Mouse (Mus musculus) limb, embryonic 12.5 days (tissue): ENCODE results near the gene Ppp1r9b. TPM values are rescaled to one million over a fixed set of nuclear protein-coding genes. Genes with fewer than 3 reads are reported as not detected.
A peak's percentile ranks its signal among the peaks of the same experiment; 100 is the strongest.
"Not testable (repeated sequence)": the region's sequence is repeated elsewhere in the genome, so short reads cannot be mapped to it uniquely, and the experiment has no call there.

Experiments
- ATAC-seq: fragments of 200-750 bp; cut with Nextera tagmentation; 2 replicates; pipeline ENCODE4 v1.8.0; 2017; ENCODE audit warnings: low read depth, moderate TSS enrichment; ENCODE audit not compliant: insufficient number of reproducible peaks, insufficient read depth, low FRiP score, low TSS enrichment
- H3K27ac ChIP-seq: fragments of 300-500 bp; sonication (generic); 2 replicates; pipeline ENCODE4 v1.5.1; 2016; ENCODE audit warnings: mild to moderate bottlenecking, moderate library complexity
- H3K27me3 ChIP-seq: fragments of 300-500 bp; sonication (generic); 2 replicates; pipeline ENCODE4 v1.6.1; 2016; ENCODE audit warnings: mild to moderate bottlenecking, moderate library complexity
- H3K36me3 ChIP-seq: fragments of 300-500 bp; sonication (generic); 2 replicates; pipeline ENCODE4 v1.6.1; 2016; ENCODE audit warnings: mild to moderate bottlenecking, moderate library complexity
- H3K4me1 ChIP-seq: fragments of 300-500 bp; sonication (generic); replicated peaks from 2 replicates; pipeline ENCODE4 v1.6.1; 2016
- H3K4me2 ChIP-seq: fragments of 300-500 bp; sonication (generic); 2 replicates; pipeline ENCODE4 v1.6.1; 2016; ENCODE audit warnings: mild to moderate bottlenecking, moderate library complexity
- H3K4me3 ChIP-seq: fragments of 300-500 bp; sonication (generic); replicated peaks from 2 replicates; pipeline ENCODE4 v1.5.1; 2016; ENCODE audit warnings: mild to moderate bottlenecking
- H3K9ac ChIP-seq: fragments of 300-500 bp; sonication (generic); replicated peaks from 2 replicates; pipeline ENCODE4 v1.6.1; 2016; ENCODE audit warnings: mild to moderate bottlenecking, moderate library complexity
- H3K9me3 ChIP-seq: fragments of 300-500 bp; sonication (generic); 2 replicates; pipeline ENCODE4 v1.6.1; 2016; ENCODE audit warnings: mild to moderate bottlenecking, moderate library complexity
- WGBS: fragments of 180-500 bp; shearing (Covaris S2); methylation state at CpG from one replicate; pipeline ENCODE4 v1.1.7; 2016; 5-methylcytosine and 5-hydroxymethylcytosine counted together
- polyA plus RNA-seq: library from polyadenylated mRNA; unstranded; fragments of >200 nt; fragmentation: Nextera tagmentation; extraction: Ambion mirVana; gene quantifications from 2 replicates; pipeline ENCODE4 v1.2.1, GENCODE M21; 2016

The Ppp1r9b gene
- polyA plus RNA-seq, 1 experiment from 2014 or later, result 12.0 TPM

- peak overlapping the region; percentile 17; the same call in 1 of the 2 replicates for H3K4me2 ChIP-seq
- no peaks in the 10 kb centered on the region for H3K9me3 ChIP-seq
- no peak for ATAC-seq
- no peaks in the 10 kb centered on the region for H3K27me3 ChIP-seq
- WGBS, result 22% methylated on average over 8 of the region's 8 CpGs
- H3K4me1 ChIP-seq, result peaks cover 7% of the 10 kb centered on the region
- H3K27ac ChIP-seq, result peak overlapping the region; percentile 50; the same call in 1 of the 2 replicates
- no peak overlapping the region; the same call in 1 of the 2 replicates for H3K9ac ChIP-seq
- H3K36me3 ChIP-seq, result no peaks in the 10 kb centered on the region
- no peak overlapping the region for H3K4me3 ChIP-seq
These were observed 32.6 kb upstream of the Ppp1r9b start for GRCm38 (mm10) chr11:94958065-94958858.

- ATAC-seq, result no peak
- Histone ChIP-seq H3K27me3 (no peaks in the 10 kb centered on the region), H3K9me3 (no peaks in the 10 kb centered on the region), H3K4me2 (no peak overlapping the region), H3K27ac (no peak overlapping the region), H3K4me3 (no peak overlapping the region), H3K36me3 (no peaks in the 10 kb centered on the region), H3K9ac (no peak overlapping the region), H3K4me1 (peaks cover 7% of the 10 kb centered on the region)
- WGBS, result 83% methylated on average over 5 of the region's 5 CpGs
These were observed 28.2 kb upstream of the Ppp1r9b start for GRCm38 (mm10) chr11:94962534-94963101.

DNA sequence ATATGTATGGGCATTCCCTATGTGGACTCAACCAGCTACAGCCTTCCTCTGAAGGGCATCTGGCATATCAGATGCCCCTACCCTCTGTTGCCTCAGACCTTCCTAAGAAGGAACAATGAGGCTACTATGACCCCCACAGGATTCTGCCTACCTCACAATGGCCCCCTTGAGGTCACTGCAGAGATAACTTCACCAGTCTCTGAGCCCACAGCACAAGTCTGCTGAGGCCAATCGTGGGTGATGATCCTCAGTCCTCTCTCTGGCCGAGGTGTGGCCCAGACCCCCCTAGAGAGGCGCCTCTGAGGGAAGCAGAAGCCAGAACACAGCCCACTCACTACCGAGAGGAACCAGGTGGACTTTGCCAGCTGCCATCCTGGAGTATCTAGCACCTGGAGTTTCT, 23.4 kb upstream of the Ppp1r9b start, which contains the start of gene Hils1:
TSS of gene Hils1 (plus strand) at position 175 of the 400 bp plus-strand sequence.
- no peak within 1 kb of the TSS for H3K4me3 ChIP-seq
- no peak for ATAC-seq
- no peaks in the 10 kb centered on the region for H3K36me3 ChIP-seq
- no peaks in the 10 kb centered on the region for H3K4me1 ChIP-seq
- H3K9ac ChIP-seq, result no peak within 1 kb of the TSS
- no peak within 1 kb of the TSS for H3K4me2 ChIP-seq
- 48% methylated on average over 4 of the region's 4 CpGs for WGBS
- no peak within 1 kb of the TSS for H3K27ac ChIP-seq
- peaks cover 15% of the 10 kb centered on the region for H3K27me3 ChIP-seq
- H3K9me3 ChIP-seq, result no peaks in the 10 kb centered on the region

DNA sequence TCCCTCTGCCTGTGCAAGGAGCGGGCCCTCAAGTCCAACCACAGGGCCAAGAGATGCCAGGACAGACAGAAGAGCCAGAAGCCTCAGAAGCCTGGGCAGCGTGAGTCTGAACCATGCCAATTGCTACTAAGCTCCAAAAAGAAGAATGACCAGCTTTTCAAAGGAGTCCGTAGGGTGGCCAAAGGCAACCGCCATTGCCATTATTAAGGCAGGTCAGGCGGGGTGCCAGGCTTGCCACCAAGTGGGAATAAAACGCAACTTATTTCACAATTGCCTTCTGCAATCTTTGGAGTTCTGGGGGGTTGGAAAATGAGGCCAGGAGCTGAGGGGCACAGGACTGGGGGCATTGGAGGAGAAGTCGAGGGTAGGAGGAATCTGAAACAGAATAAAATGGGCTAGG, 22.6 kb upstream of the Ppp1r9b start:
- WGBS, result 79% methylated on average over 7 of the region's 7 CpGs
- H3K36me3 ChIP-seq, result no peaks in the 10 kb centered on the region
- no peaks in the 10 kb centered on the region for H3K4me1 ChIP-seq
- peaks cover 15% of the 10 kb centered on the region for H3K27me3 ChIP-seq
- H3K9me3 ChIP-seq, result no peaks in the 10 kb centered on the region
- no peak overlapping the region for H3K4me2 ChIP-seq
- no peak overlapping the region for H3K4me3 ChIP-seq
- H3K27ac ChIP-seq, result no peak overlapping the region
- ATAC-seq, result no peak
- no peak overlapping the region for H3K9ac ChIP-seq

GRCm38 (mm10) chr11:94969709-94970108, 21.1 kb upstream of the Ppp1r9b start:
- not testable (repeated sequence) for H3K9me3 ChIP-seq, H3K4me1 ChIP-seq, ATAC-seq, H3K36me3 ChIP-seq, H3K4me3 ChIP-seq, H3K27ac ChIP-seq, H3K4me2 ChIP-seq, H3K9ac ChIP-seq
- 95% methylated on average over 4 of the region's 4 CpGs for WGBS
- H3K27me3 ChIP-seq, result peaks cover 15% of the 10 kb centered on the region

DNA sequence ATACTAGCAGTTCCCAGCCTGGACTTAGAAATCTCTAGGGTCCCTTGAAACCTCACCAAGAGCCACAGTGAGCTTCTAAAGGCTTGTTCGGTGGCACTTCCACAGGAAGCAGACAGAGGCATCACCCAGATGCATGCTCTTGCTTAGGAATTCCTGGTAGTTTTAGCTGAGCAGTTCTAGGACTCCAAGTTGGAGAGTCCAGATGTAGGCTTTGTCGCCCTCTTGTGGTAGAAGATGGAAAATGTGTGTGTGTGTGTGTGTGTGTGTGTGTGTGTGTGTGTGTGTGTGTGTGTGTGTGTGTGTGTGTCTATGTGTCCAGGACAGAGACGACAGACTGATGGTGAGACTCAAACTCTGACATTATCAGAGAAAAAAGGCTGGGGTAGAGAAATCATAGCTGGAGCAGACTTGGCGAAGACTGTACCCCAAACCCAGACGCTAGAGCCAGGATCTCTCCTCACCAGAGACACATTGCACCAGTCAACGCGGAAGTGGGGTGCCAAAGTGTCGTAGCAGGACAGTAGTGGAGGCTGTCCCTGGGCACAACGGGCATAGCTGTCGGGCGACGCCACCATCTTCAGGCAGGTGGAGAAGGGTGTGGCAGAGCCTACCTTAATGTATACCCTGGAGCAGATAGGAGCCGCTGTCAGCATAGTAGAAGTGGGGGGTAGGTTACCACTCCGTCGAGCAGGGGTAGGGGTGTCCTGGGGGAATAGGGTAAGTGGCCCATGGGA, 20.5 kb upstream of the Ppp1r9b start:
- WGBS, result 62% methylated on average over 15 of the region's 15 CpGs
- Histone ChIP-seq H3K4me3 (no peak overlapping the region), H3K4me1 (no peaks in the 10 kb centered on the region), H3K27ac (no peak overlapping the region), H3K9ac (no peak overlapping the region), H3K27me3 (peaks cover 15% of the 10 kb centered on the region), H3K36me3 (no peaks in the 10 kb centered on the region), H3K4me2 (no peak overlapping the region), H3K9me3 (no peaks in the 10 kb centered on the region)
- ATAC-seq, result no peak

GRCm38 (mm10) chr11:94971895-94972615, 18.8 kb upstream of the Ppp1r9b start:
- H3K4me2 ChIP-seq, result no peak overlapping the region
- no peaks in the 10 kb centered on the region for H3K4me1 ChIP-seq
- H3K27ac ChIP-seq, result no peak overlapping the region
- peaks cover 15% of the 10 kb centered on the region for H3K27me3 ChIP-seq
- ATAC-seq, result no peak
- WGBS, result 64% methylated on average over 16 of the region's 16 CpGs
- no peak overlapping the region for H3K9ac ChIP-seq
- H3K36me3 ChIP-seq, result no peaks in the 10 kb centered on the region
- no peak overlapping the region for H3K4me3 ChIP-seq
- no peaks in the 10 kb centered on the region for H3K9me3 ChIP-seq

DNA sequence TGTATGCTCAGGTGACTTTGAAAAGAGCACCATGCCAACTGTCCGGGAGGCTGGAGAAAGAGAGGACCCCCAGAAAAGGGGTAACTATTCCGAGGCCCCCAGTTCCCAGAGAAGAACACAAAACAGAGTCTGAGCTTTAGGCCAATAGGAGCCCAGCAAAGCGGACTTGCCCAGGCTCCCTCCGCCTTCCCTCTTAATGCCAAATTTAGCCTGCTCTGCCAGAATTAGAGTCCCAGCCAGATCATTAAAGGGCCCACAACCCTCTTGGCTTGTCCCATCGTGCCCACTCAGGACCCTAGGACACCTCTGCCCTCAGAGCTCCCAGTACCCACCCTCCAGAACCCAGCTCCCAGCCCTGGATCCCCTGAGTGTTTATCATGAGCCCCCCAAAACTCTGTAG, 17.9 kb upstream of the Ppp1r9b start:
- H3K4me2 ChIP-seq, result no peak overlapping the region
- peaks cover 15% of the 10 kb centered on the region for H3K27me3 ChIP-seq
- no peak overlapping the region for H3K27ac ChIP-seq
- H3K4me3 ChIP-seq, result no peak overlapping the region
- no peak overlapping the region for H3K9ac ChIP-seq
- H3K36me3 ChIP-seq, result no peaks in the 10 kb centered on the region
- 61% methylated on average over 5 of the region's 5 CpGs for WGBS
- no peaks in the 10 kb centered on the region for H3K9me3 ChIP-seq
- H3K4me1 ChIP-seq, result no peaks in the 10 kb centered on the region
- ATAC-seq, result no peak

DNA sequence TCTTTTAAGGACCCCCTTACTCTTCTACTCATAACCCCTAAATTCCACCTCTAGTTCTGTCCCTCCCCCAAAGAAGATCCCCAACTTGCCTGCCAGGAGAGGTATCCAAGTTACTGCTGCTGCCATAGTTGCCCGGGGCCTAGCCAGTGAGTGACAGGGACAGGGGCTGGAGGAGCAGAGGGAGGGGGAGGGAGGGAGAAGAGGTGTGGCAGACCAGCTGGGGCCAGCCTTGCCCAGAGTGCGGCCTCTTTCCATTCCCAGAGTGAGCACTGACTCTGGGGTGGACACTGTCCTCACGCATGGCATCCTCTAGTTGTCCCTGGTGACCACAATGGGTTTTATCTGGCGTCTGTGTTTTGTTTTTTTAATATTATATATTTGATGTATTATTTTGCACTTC, 17.5 kb upstream of the Ppp1r9b start:
- H3K27ac ChIP-seq, result no peak overlapping the region
- H3K4me3 ChIP-seq, result no peak overlapping the region
- ATAC-seq, result 0 out of 2 replicates have a peak, but pooled peaks have one; percentile 40

GRCm38 (mm10) chr11:94974951-94975350, 15.9 kb upstream of the Ppp1r9b start:
- H3K9me3 ChIP-seq, result no peaks in the 10 kb centered on the region
- H3K4me3 ChIP-seq, result no peak overlapping the region
- no peaks in the 10 kb centered on the region for H3K36me3 ChIP-seq
- WGBS, result 78% methylated on average over 2 of the region's 2 CpGs
- no peak overlapping the region for H3K9ac ChIP-seq
- no peak overlapping the region for H3K27ac ChIP-seq
- ATAC-seq, result no peak
- peaks cover 14% of the 10 kb centered on the region; the same call in 1 of the 2 replicates for H3K4me1 ChIP-seq
- peaks cover 15% of the 10 kb centered on the region for H3K27me3 ChIP-seq
- H3K4me2 ChIP-seq, result no peak overlapping the region

More for the DNA sequence above, 17.5 kb upstream of the Ppp1r9b start:
- no peaks in the 10 kb centered on the region for H3K9me3 ChIP-seq
- 0 out of 2 replicates have a peak, but pooled peaks cover 4% of the 10 kb centered on the region for H3K4me1 ChIP-seq
- H3K9ac ChIP-seq, result no peak overlapping the region
- H3K36me3 ChIP-seq, result no peaks in the 10 kb centered on the region
- H3K27me3 ChIP-seq, result peaks cover 15% of the 10 kb centered on the region
- no peak overlapping the region for H3K4me2 ChIP-seq
- 53% methylated on average over 4 of the region's 4 CpGs for WGBS

DNA sequence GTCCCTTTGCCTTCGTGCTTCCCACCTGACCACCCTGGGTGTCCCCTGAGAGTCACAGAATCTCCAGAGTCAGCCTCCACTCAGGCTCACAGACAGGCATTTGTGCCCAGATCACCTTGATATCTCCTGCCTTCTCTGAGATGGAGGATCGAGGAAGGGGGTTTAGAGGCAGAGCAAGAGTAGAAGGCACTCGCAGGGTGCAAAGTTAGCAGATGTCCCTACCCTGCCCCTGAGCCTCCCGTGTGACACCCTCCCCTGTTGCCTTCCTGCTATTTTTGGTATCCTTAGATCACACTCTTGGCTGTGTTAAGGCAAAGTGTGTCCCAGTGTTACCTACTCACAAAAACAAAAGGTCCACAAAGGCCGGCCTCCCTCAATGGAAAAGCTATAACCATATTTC, 14.6 kb upstream of the Ppp1r9b start, which contains the start of gene Sgca:
TSS of gene Sgca (minus strand) at position 129 of the 400 bp plus-strand sequence.
- H3K36me3 ChIP-seq, result no peaks in the 10 kb centered on the region
- no peaks in the 10 kb centered on the region for H3K9me3 ChIP-seq
- no peak within 1 kb of the TSS for H3K27ac ChIP-seq
- 67% methylated on average over 5 of the region's 5 CpGs for WGBS
- H3K4me2 ChIP-seq, result no peak within 1 kb of the TSS
- no peak within 1 kb of the TSS for H3K9ac ChIP-seq
- H3K4me3 ChIP-seq, result no peak within 1 kb of the TSS
- peaks cover 8% of the 10 kb centered on the region for H3K27me3 ChIP-seq
- H3K4me1 ChIP-seq, result peaks cover 14% of the 10 kb centered on the region; the same call in 1 of the 2 replicates
- no peak for ATAC-seq
